Mouse (Mus musculus) CD4-positive, CD25-positive, alpha-beta regulatory T cell, adult 4 months (primary cell): ENCODE data around the gene Fgf11. TPM values are rescaled to one million over a fixed set of nuclear protein-coding genes. Genes with fewer than 3 reads are reported as not detected.

Experiments used
- ATAC-seq: one replicate; pipeline ENCODE4 v1.8.0; 2017
- polyA plus RNA-seq, 2 experiments: library from polyadenylated mRNA; unstranded; fragments of 100-300 nt; shearing (Covaris generic); gene quantifications; one replicate each; pipeline ENCODE4 v1.2.1; 2017

Fgf11 gene
- polyA plus RNA-seq, 2 experiments from 2014 or later, result not detected

GRCm38 (mm10) chr11:69778985-69779384 lies 22.7 kb downstream of the Fgf11 start:
- no peak for ATAC-seq

GRCm38 (mm10) chr11:69778258-69778982 lies 23.2 kb downstream of the Fgf11 start:
- ATAC-seq, result no peak

- no peak for ATAC-seq
Observed at GRCm38 (mm10) chr11:69777504-69778257, 24.0 kb downstream of the Fgf11 start.

- ATAC-seq, result no peak
Observed at GRCm38 (mm10) chr11:69776488-69776887, 25.2 kb downstream of the Fgf11 start.

GRCm38 (mm10) chr11:69775716-69776115 lies 25.9 kb downstream of the Fgf11 start:
- no peak for ATAC-seq

- no peak for ATAC-seq
Observed at GRCm38 (mm10) chr11:69774961-69775360, 26.7 kb downstream of the Fgf11 start.

- ATAC-seq, result no peak
Observed at GRCm38 (mm10) chr11:69767625-69767909, 34.1 kb downstream of the Fgf11 start.

GRCm38 (mm10) chr11:69766872-69767624 lies 34.6 kb downstream of the Fgf11 start:
- ATAC-seq, result no peak

- ATAC-seq, result peak; percentile 85
Observed at GRCm38 (mm10) chr11:69766126-69766609, 35.5 kb downstream of the Fgf11 start.

- ATAC-seq, result peak; percentile 38
Observed at GRCm38 (mm10) chr11:69765221-69766125, 36.2 kb downstream of the Fgf11 start, which contains the start of gene Zbtb4. TSS of gene Zbtb4 (plus strand) at chr11:69765912.

GRCm38 (mm10) chr11:69763551-69763950 lies 38.1 kb downstream of the Fgf11 start:
- no peak for ATAC-seq

- ATAC-seq, result no peak
Observed at GRCm38 (mm10) chr11:69761868-69762267, 39.8 kb downstream of the Fgf11 start, which contains the start of gene Slc35g3. TSS of gene Slc35g3 (minus strand) at chr11:69761968.

GRCm38 (mm10) chr11:69760901-69761200 lies 40.8 kb downstream of the Fgf11 start:
- no peak for ATAC-seq

GRCm38 (mm10) chr11:69760160-69760900 lies 41.3 kb downstream of the Fgf11 start:
- ATAC-seq, result no peak

- peak; percentile 51 for ATAC-seq
Observed at GRCm38 (mm10) chr11:69758971-69759721, 42.5 kb downstream of the Fgf11 start.

- ATAC-seq, result peak; percentile 69
Observed at GRCm38 (mm10) chr11:69758478-69758970, 43.1 kb downstream of the Fgf11 start, which contains the start of gene Polr2a. TSS of gene Polr2a (minus strand) at chr11:69758637.

GRCm38 (mm10) chr11:69758090-69758456 lies 43.6 kb downstream of the Fgf11 start:
- ATAC-seq, result peak; percentile 47

GRCm38 (mm10) chr11:69757303-69758089 lies 44.2 kb downstream of the Fgf11 start:
- peak; percentile 30 for ATAC-seq

- no peak for ATAC-seq
Observed at GRCm38 (mm10) chr11:69754701-69755100, 47.0 kb downstream of the Fgf11 start.

GRCm38 (mm10) chr11:69754233-69754632 lies 47.4 kb downstream of the Fgf11 start:
- no peak for ATAC-seq
